Mouse (Mus musculus): ENCODE measurements at regions not wholly inside any gene's neighbourhood (a gene's known extent, or its start where the extent isn't known, plus 50 kb on each side); places are given as distances from the start of the nearest gene placed in this dataset.

GRCm38 (mm10) chr1:47507801-47508200, 615.1 kb upstream of the Slc39a10 start:
- TF ChIP-seq POLR2A (IDR thresholded peaks at IDR 0.05; ENCODE audit: insufficient read length, low read depth) (no peak), E2F4 (IDR thresholded peaks at IDR 0.05; ENCODE audit: insufficient read depth) (no peak), MAX (IDR thresholded peaks at IDR 0.05; ENCODE audit: low read depth) (no peak), USF1 (IDR thresholded peaks at IDR 0.05; ENCODE audit: low read depth) (no peak), SRF (IDR thresholded peaks at IDR 0.05; ENCODE audit: control insufficient read depth, insufficient read length, low read depth) (no peak), CEBPB (IDR thresholded peaks at IDR 0.05; ENCODE audit: insufficient read depth, poor library complexity, severe bottlenecking) (no peak), POLR2AphosphoS2 (IDR thresholded peaks at IDR 0.05; ENCODE audit: insufficient read length, low read depth) (no peak), TCF12 (IDR thresholded peaks at IDR 0.05; ENCODE audit: insufficient read depth, poor library complexity, severe bottlenecking) (no peak), MYOG (IDR thresholded peaks at IDR 0.05; ENCODE audit: control insufficient read depth in 1 of 3, insufficient read depth in 1 of 3, insufficient read length in 2 of 3, low read depth in 2 of 3) (no peak)

Data from myocyte (in vitro differentiated cells).